23 mouse cellular contexts compared by ENCODE assay signal in the genomic region with DNA sequence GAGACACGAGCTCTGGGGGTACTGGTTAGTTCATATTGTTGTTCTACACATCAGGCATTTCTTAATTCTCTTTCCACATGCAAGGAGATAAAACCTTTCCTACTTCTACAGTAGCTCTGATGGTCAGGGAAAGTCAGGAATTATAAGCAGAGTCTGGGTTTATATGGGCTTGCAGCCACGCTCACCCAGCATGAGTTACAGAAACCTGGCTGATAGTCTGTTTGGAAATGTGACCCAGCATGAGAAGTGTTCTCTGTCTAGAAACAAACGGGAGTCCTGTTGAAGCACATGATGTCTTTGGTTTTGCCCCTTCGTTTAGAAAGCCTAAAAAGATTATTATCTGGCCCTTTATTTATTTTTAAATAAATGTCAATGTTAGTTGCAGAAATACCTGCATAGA.
"Had no signal": no experiment of that assay in that cellular context is flagged by ENCODE, and none has a peak within 500 bp of the region (broad histone marks: within the 10 kb centered on the region; RNA-seq: fewer than 3 reads in every experiment).

No protein-coding gene starts in this region.

- H3K4me3 ChIP-seq: heart, adult 2 months; heart, embryonic 13.5 days; heart, embryonic 15.5 days; hindbrain, embryonic 13.5 days; hindbrain, embryonic 15.5 days; layer of hippocampus, adult 2 months; left cerebral cortex, adult 2 months; limb, embryonic 10.5 days; limb, embryonic 12.5 days had no signal

- H3K9ac ChIP-seq: heart, embryonic 13.5 days; heart, embryonic 15.5 days; hindbrain, embryonic 13.5 days; hindbrain, embryonic 15.5 days; limb, embryonic 12.5 days had no signal

- H3K4me1 ChIP-seq: heart, embryonic 13.5 days; heart, embryonic 15.5 days; limb, embryonic 10.5 days had no signal

- H3K4me2 ChIP-seq: heart, embryonic 11.5 days; heart, embryonic 13.5 days; heart, embryonic 15.5 days; hindbrain, embryonic 13.5 days; hindbrain, embryonic 15.5 days; limb, embryonic 12.5 days; liver, embryonic 11.5 days had no signal

- H3K27me3 ChIP-seq: heart, embryonic 13.5 days; heart, embryonic 15.5 days; hindbrain, embryonic 13.5 days; hindbrain, embryonic 15.5 days; limb, embryonic 12.5 days had no signal

- H3K36me3 ChIP-seq: heart, embryonic 13.5 days; heart, embryonic 15.5 days; hindbrain, embryonic 13.5 days; hindbrain, embryonic 15.5 days; limb, embryonic 10.5 days; limb, embryonic 12.5 days had no signal

- DNase-seq: gastrocnemius, postnatal 14 days; gastrocnemius, postnatal 36 days; heart, adult 11 months; heart, adult 2 months; heart, postnatal 14 days; heart, postnatal 36 days; kidney, adult 11 months; kidney, adult 2 months; kidney, postnatal 10 days; kidney, postnatal 4 days; liver had no signal

- ATAC-seq: hindbrain, postnatal 0 days; intestine, embryonic 16.5 days had no signal

- H3K9me3 ChIP-seq: heart, embryonic 13.5 days; heart, embryonic 15.5 days; hindbrain, embryonic 13.5 days; hindbrain, embryonic 15.5 days; limb, embryonic 10.5 days; limb, embryonic 12.5 days had no signal

- H3K27ac ChIP-seq: heart, adult 2 months; heart, embryonic 13.5 days; heart, embryonic 15.5 days; hindbrain, embryonic 15.5 days; left cerebral cortex, adult 2 months; limb, embryonic 10.5 days; limb, embryonic 12.5 days had no signal
